In genomic region chr4:47300701-47301100, GRCm38 (mm10) we compare ENCODE assay signal across 12 mouse cellular contexts.
"Had no signal": no experiment of that assay in that cellular context is flagged by ENCODE, and none has a peak within 500 bp of the region (broad histone marks: within the 10 kb centered on the region; RNA-seq: fewer than 3 reads in every experiment).

No protein-coding gene starts in this region.

- ATAC-seq: midbrain, embryonic 16.5 days had no signal

- DNase-seq: lung, adult 18-20 months; lung, embryonic 14.5 days; lung, postnatal 10 days; lung, postnatal 4 days; midbrain, embryonic 14.5 days; retina, postnatal 1 day; right cerebral cortex, adult 18-20 months; right cerebral cortex, postnatal 14 days; thymus, adult 2 months; thymus, postnatal 25 days; thymus, postnatal 4 days had no signal
